Mouse (Mus musculus): ENCODE results near the gene Suox.

DNA sequence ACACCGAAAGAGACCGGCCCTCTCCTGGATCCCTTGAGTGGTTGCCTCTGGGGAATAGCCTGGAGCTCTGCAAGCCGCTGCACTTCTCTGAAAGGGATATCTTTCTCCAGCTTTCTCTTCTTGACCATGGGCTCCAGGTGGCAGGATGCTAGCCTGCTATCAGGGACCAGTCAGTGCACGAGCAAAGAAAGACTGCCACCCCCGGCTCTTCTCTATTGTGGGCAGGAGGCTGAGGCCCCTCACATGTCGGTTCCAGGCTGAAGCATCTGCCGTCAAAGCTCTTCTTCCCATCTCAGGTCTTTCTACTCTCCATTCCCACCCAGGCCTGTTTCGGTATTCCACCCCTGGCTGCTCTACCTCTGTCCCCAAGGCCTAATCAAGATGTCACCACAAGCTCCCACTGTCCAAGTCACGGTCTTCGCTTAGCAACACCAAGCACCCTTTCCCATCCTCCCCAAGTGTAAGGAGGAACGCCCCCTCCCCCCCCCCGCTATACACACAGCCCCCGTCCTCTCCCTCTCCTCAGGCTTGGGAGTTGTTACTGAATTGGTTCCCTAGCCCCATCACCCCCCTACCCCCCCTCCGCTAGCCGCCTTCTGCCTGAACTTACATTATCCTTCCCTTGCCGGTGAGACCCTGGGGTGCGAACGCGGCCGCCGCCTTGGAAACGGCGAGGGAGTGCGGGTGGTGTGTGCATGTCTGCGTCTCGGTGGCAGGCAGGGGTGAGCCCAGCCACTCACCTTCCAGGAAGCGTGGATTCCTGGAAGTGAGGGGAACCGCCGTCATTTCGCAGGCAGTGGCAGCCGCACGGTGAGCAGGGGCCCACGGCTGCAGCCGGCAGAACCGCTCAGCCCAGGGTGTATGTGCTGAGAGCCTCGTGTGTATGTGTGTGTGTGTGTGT, 28.5 kb downstream of the Suox start, which contains the start of gene Ikzf4:
- TF ChIP-seq CTCF (IDR thresholded peaks at IDR 0.05; ENCODE audit: control insufficient read depth, insufficient read depth, insufficient read length) (no peak), MAX (IDR thresholded peaks at IDR 0.05) (no peak)

Measured in C2C12 (cell line).